Mouse (Mus musculus) cerebellum, postnatal 36 days (tissue): Measurements from ENCODE around the gene Vmn1r37.
"Not testable (repeated sequence)": the region's sequence is repeated elsewhere in the genome, so short reads cannot be mapped to it uniquely, and the experiment has no call there.

Experiments used
- DNase-seq, 2 experiments: peaks; one replicate each; pipeline ENCODE4 v3.0.0; 2021 to 2022; ENCODE audit warnings: mixed read lengths in 2 of 2

The Vmn1r37 gene

DNA sequence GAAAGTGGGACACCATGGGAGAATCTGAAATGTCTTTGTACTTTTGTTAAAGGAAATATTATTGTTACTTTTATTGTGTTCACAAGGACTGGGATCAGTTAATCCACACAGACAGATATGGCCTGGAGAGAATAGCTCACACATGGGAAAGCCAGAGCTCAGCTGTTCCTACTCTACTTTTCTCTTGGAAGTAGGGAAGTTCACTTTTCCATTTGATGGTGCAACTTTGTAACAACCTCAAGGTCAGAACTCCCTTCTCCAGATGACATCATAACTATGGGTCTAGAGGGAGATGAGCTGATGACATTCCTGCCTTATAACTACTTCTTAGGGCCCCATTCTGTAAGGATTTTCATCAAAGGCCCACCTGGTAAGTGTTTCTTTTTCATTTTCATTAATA lies at the start of gene Vmn1r37:
Gene Vmn1r37 (plus strand): TSS at position 301 of the 400 bp plus-strand sequence.
- DNase-seq = not testable (repeated sequence)

DNA sequence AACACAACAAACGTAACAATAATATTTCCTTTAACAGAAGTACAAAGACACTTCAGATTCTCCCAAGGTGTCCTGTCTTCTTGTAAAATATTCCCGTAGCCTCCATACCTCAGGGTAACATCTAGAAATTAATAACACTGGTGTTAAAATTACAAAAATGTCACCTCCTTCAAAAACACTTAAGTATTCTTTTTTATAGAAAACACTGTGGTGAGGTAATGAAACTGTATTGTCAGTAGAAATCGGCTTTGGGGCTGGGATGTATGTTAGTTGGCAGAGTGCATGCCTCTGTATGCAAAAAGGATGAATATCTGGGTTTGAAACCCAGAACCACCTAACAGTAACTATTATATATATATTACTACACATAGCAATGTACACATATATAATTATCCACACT lies 43.4 kb upstream of the Vmn1r37 start, which contains the start of gene Vmn1r35:
Gene Vmn1r35 (minus strand): TSS at position 101 of the 400 bp plus-strand sequence.
- no peak for DNase-seq

DNA sequence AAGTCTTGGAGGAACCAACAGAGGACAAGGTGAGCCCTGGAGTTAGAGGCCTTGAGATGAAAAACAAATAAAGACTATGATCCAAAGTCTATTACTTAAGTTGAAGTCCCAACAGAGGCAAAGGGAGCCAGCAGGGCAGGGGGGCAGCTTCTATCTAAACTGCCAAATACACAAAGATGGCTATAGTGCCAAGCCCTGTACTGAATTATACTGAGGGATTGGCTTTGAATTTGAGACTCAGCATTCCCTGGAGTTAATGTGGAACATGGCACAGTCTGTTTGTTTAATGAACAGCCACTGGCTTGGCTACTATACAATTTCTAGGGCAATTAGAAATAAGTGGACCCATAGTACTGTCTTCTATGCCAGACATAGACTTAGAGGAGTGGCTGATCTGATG lies 20.3 kb upstream of the Vmn1r37 start:
- DNase-seq = no peak

DNA sequence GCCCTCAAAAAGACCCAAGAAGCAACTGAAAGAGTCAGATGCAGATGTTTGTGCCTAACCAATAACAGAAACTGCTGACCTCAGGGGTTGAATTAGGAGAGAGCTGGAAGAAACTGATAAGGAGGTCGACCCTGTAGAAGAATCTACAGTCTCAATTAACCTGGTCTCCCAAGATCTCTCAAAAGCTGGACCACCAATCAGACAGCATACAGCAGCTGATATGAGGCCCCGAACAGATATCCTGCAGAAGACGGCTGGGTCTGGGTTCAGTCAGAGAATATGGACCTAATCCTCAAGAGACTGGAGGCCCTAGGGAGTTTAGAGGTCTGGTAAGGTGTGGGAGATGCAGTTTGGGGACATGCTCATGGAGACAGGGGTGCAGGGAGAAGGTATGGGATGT lies 15.3 kb upstream of the Vmn1r37 start:
- DNase-seq = no peak

DNA sequence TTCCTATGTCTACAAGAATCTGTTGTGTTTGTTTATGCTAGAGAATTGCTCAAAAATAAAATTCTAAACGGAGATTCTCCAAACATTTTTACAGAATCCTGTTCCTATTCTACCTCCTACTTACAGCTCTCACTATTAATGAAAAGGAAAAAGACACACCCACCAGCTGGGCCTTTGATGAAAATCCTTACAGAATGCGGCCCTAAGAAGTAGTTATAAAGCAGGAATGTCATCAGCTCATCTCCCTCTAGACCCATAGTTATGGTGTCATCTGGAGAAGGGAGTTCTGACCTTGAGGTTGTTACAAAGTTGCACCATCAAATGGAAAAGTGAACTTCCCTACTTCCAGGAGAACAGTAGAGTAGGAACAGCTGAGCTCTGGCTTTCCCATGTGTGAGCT lies 10.1 kb upstream of the Vmn1r37 start, which contains the start of gene Vmn1r36:
Gene Vmn1r36 (minus strand): TSS at position 101 of the 400 bp plus-strand sequence.
- DNase-seq = not testable (repeated sequence)

DNA sequence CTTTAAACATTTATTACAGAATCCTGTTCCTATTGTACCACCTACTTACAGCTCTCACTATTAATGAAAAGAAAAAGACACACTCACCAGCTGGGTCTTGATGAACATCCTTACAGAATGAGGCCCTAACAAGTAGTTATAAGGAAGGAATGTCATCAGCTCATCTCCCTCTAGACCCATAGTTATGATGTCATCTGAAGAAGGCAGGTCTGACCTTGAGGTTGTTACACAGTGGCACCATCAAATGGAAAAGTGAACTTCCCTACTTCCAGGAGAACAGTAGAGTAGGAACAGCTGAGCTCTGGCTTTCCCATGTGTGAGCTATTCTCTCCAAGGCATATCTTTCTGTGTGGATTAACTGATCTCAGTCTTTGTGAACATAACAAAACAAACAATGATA lies 53.3 kb downstream of the Vmn1r37 start, which contains the start of gene Vmn1r38:
Gene Vmn1r38 (minus strand): TSS at position 101 of the 400 bp plus-strand sequence.
- not testable (repeated sequence) for DNase-seq
